Mouse (Mus musculus) kidney, embryonic 14.5 days (tissue): ENCODE measurements around the gene Pltp. TPM values are rescaled to one million over a fixed set of nuclear protein-coding genes. Genes with fewer than 3 reads are reported as not detected.
A peak's percentile ranks its signal among the peaks of the same experiment; 100 is the strongest.
"Not testable (repeated sequence)": the region's sequence is repeated elsewhere in the genome, so short reads cannot be mapped to it uniquely, and the experiment has no call there.

ENCODE experiments used
- ATAC-seq: fragments of 200-750 bp; cut with Nextera tagmentation; 2 replicates; pipeline ENCODE4 v1.8.0; 2017; ENCODE audit warnings: moderate number of reproducible peaks, mild to moderate bottlenecking, moderate TSS enrichment, moderate library complexity; ENCODE audit not compliant: low FRiP score, low TSS enrichment
- H3K27ac ChIP-seq: fragments of 300-500 bp; sonication (generic); 2 replicates; pipeline ENCODE4 v1.5.1; 2014; ENCODE audit warnings: low read depth, mild to moderate bottlenecking, low read length, moderate library complexity, mixed read lengths
- H3K27me3 ChIP-seq: fragments of 300-500 bp; sonication (generic); 2 replicates; pipeline ENCODE4 v1.6.1; 2014; ENCODE audit warnings: mild to moderate bottlenecking, low read length; ENCODE audit not compliant: control insufficient read depth, insufficient read depth
- H3K36me3 ChIP-seq: fragments of 300-500 bp; sonication (generic); 2 replicates; pipeline ENCODE4 v1.6.1; 2014; ENCODE audit warnings: low read length, mixed read lengths; ENCODE audit not compliant: control insufficient read depth, insufficient read depth
- H3K4me1 ChIP-seq: fragments of 300-500 bp; sonication (generic); 2 replicates; pipeline ENCODE4 v1.6.1; 2014; ENCODE audit warnings: low read length, mixed read lengths; ENCODE audit not compliant: control insufficient read depth, insufficient read depth
- H3K4me2 ChIP-seq: fragments of 300-500 bp; sonication (generic); replicated peaks from 2 replicates; pipeline ENCODE4 v1.6.1; 2014; ENCODE audit warnings: low read depth, mild to moderate bottlenecking, low read length
- H3K4me3 ChIP-seq: fragments of 300-500 bp; sonication (generic); 2 replicates; pipeline ENCODE4 v1.5.1; 2014; ENCODE audit warnings: mild to moderate bottlenecking, low read length
- H3K9ac ChIP-seq: fragments of 300-500 bp; sonication (generic); 2 replicates; pipeline ENCODE4 v1.6.1; 2014; ENCODE audit warnings: low read depth, mild to moderate bottlenecking, low read length, moderate library complexity
- H3K9me3 ChIP-seq: fragments of 300-500 bp; sonication (generic); 2 replicates; pipeline ENCODE4 v1.6.1; 2016; ENCODE audit warnings: low read length; ENCODE audit not compliant: control insufficient read depth
- WGBS: fragments of 180-500 bp; shearing (Covaris S2); extraction: QIAGEN DNeasy Blood & Tissue Kit; methylation state at CpG from one replicate; pipeline ENCODE4 v1.1.7; 2014; 5-methylcytosine and 5-hydroxymethylcytosine counted together
- polyA plus RNA-seq: library from polyadenylated mRNA; unstranded; fragments of >200 nt; fragmentation: Nextera tagmentation; extraction: Ambion mirVana; gene quantifications from 2 replicates; pipeline ENCODE4 v1.2.1, GENCODE M21; 2014

The Pltp gene
- polyA plus RNA-seq, 1 experiment from 2014 or later = 34.6 TPM

DNA sequence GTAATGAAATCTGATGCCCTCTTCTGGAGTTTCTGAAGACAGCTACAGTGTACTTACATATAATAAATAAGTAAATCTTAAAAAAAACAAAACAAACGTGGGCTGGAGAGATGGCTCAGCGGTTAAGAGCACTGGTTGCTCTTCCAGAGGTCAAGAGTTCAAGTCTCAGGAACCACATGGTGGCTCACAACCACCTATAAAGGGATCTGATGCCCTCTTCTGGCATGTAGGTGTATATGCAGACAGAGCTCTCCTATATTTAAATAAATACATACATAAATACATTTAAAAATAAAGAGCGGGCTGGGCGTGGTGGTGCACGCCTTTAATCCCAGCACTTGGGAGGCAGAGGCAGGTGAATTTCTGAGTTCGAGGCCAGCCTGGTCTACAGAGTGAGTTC is 59.0 kb downstream of the Pltp start:
- H3K9me3 ChIP-seq, H3K27me3 ChIP-seq, H3K27ac ChIP-seq, H3K4me2 ChIP-seq, ATAC-seq, H3K9ac ChIP-seq, H3K4me3 ChIP-seq, H3K4me1 ChIP-seq: not testable (repeated sequence)
- 79% methylated on average over 6 of the region's 6 CpGs for WGBS
- H3K36me3 ChIP-seq = peaks cover 52% of the 10 kb centered on the region

DNA sequence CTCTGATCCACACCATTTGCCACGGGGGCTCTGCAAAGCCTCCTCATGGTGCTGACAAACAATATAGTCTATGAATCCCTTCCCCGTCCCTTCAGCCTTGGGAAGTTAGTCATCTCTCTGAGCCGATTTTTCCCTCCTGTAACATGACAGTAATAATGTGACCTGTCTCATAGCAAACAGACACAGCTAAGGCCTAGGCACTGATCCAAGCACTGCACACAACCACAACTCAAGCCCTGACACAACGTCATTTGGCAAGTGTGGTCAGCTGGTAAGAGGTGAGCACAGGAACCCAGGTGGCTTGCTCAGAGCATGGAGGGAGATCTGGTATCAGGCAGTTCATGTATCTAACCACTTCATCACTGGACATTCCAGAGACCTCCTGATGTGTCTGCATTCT is 61.6 kb downstream of the Pltp start:
- no peaks in the 10 kb centered on the region for H3K9me3 ChIP-seq
- 83% methylated on average over 4 of the region's 4 CpGs for WGBS
- no peak overlapping the region for H3K4me3 ChIP-seq
- H3K4me2 ChIP-seq = no peak overlapping the region
- no peaks in the 10 kb centered on the region for H3K4me1 ChIP-seq
- H3K27me3 ChIP-seq = no peaks in the 10 kb centered on the region
- ATAC-seq = no peak
- H3K36me3 ChIP-seq = peaks cover 67% of the 10 kb centered on the region
- no peak overlapping the region for H3K27ac ChIP-seq
- no peak overlapping the region for H3K9ac ChIP-seq

DNA sequence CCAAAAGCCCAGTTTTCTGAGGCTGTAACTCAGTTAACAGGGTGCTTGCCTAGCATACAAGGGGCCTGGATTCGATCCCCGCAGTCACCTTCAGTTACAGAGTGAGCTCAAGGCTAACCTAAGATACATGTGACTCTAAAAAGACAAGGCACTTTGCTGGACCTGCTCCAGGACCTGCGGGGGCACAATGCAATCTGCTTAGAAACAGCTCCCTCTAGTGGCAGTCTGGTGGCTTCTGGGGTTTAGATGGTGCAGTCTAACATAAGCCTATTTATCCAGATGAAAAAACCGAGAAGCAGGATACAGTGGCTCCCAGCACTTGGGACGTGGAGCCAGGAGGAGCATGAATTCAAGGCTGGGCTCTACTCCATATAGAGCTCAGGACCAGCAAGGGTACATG is 63.2 kb downstream of the Pltp start:
- Histone ChIP-seq H3K4me1 (no peaks in the 10 kb centered on the region), H3K4me3 (no peak overlapping the region), H3K9me3 (no peaks in the 10 kb centered on the region), H3K27me3 (no peaks in the 10 kb centered on the region), H3K9ac (no peak overlapping the region), H3K4me2 (no peak overlapping the region), H3K27ac (no peak overlapping the region), H3K36me3 (peaks cover 61% of the 10 kb centered on the region)
- ATAC-seq = peak; percentile 65
- 37% methylated on average over 5 of the region's 5 CpGs for WGBS

DNA sequence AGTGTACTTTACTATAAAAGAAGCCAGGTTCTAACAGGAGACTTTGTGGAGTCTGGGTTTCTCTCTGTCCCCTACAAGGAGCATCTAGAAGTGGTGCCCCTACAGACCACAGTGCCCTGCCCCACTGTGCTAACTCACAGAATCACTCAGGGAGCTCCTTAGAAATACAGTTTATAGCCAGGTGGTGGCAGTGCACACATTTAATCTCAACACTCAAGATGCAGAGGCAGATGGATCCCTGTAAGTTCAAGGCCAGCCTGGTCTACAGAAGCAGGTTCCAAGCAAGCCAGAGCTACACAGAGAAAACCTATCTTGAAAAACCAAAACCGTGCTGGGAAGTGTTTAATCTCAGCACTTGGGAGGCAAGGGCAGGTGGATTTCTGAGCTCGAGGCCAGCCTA is 63.7 kb downstream of the Pltp start:
- no peak overlapping the region for H3K9ac ChIP-seq
- no peak overlapping the region for H3K4me2 ChIP-seq
- no peaks in the 10 kb centered on the region for H3K4me1 ChIP-seq
- no peak overlapping the region for H3K4me3 ChIP-seq
- H3K9me3 ChIP-seq = no peaks in the 10 kb centered on the region
- H3K27ac ChIP-seq = no peak overlapping the region
- peaks cover 62% of the 10 kb centered on the region for H3K36me3 ChIP-seq
- no peaks in the 10 kb centered on the region for H3K27me3 ChIP-seq
- 86% methylated on average over 2 of the region's 2 CpGs for WGBS
- no peak for ATAC-seq

- H3K9me3 ChIP-seq = no peaks in the 10 kb centered on the region
- H3K4me2 ChIP-seq = no peak overlapping the region
- no peak overlapping the region for H3K27ac ChIP-seq
- no peak for ATAC-seq
- peaks cover 63% of the 10 kb centered on the region for H3K36me3 ChIP-seq
- no peaks in the 10 kb centered on the region for H3K4me1 ChIP-seq
- H3K9ac ChIP-seq = no peak overlapping the region
- WGBS = 92% methylated on average over 3 of the region's 3 CpGs
- no peak overlapping the region for H3K4me3 ChIP-seq
- H3K27me3 ChIP-seq = no peaks in the 10 kb centered on the region
Observed at GRCm38 (mm10) chr2:164793236-164793635, 64.3 kb downstream of the Pltp start.

DNA sequence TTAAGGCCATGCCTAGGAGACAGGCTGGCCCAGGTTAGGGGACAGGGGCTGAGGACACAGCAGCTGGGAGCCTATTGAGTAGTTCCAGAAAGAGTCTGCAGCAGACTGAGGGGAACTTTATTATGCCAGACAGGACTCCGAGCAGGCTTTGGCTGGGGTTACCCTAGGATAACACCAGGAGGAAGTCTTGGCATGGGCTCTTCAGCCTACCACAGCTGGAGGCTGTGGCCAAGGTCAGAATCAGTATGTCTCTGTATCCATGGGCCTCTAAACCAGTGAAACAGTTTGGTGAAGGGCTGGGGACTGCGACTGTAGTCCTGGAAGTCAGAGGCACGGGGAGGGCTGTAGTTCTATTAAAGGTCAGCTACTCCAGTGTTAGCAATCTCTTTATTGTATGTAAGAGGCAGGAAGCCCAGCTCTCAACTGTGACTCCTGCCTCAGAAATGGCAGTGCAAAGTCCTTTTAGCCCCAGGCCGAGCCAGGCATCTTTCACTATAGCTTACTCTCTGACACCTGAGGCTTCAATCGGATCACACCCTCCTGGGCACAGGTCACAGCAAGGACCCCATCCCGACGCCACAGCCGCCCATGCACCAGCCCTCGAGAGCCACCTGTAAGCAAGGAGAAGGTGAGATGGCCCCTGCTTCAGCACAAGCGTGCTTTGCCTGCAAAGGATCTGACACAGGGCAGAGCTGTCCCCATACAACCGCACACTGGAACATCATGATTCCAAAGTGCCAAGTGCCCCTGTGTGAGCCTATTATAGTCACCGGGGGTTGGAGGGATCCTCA is 64.9 kb downstream of the Pltp start:
- Histone ChIP-seq H3K27ac (no peak overlapping the region), H3K4me2 (no peak overlapping the region), H3K4me1 (no peaks in the 10 kb centered on the region), H3K9ac (no peak overlapping the region), H3K4me3 (no peak overlapping the region), H3K9me3 (no peaks in the 10 kb centered on the region), H3K36me3 (peaks cover 58% of the 10 kb centered on the region), H3K27me3 (no peaks in the 10 kb centered on the region)
- ATAC-seq = no peak
- WGBS = 94% methylated on average over 12 of the region's 12 CpGs

- Histone ChIP-seq H3K27me3 (no peaks in the 10 kb centered on the region), H3K36me3 (peaks cover 57% of the 10 kb centered on the region), H3K4me2 (no peak overlapping the region), H3K27ac (no peak overlapping the region), H3K4me3 (no peak overlapping the region), H3K9ac (no peak overlapping the region), H3K4me1 (peaks cover 3% of the 10 kb centered on the region; the same call in 1 of the 2 replicates), H3K9me3 (no peaks in the 10 kb centered on the region)
- ATAC-seq = no peak
- WGBS = 96% methylated on average over 18 of the region's 18 CpGs
Observed at GRCm38 (mm10) chr2:164791841-164792261, 65.7 kb downstream of the Pltp start.

- Histone ChIP-seq H3K9ac (no peak overlapping the region), H3K36me3 (peaks cover 46% of the 10 kb centered on the region)
- 80% methylated on average over 4 of the region's 4 CpGs for WGBS
Observed at GRCm38 (mm10) chr2:164790451-164790850, 67.1 kb downstream of the Pltp start.

More at GRCm38 (mm10) chr2:164790451-164790850, 67.1 kb downstream of the Pltp start:
- ATAC-seq = no peak
- Histone ChIP-seq H3K4me1 (peaks cover 7% of the 10 kb centered on the region; the same call in 1 of the 2 replicates), H3K9me3 (no peaks in the 10 kb centered on the region), H3K4me2 (no peak overlapping the region), H3K27ac (no peak overlapping the region), H3K27me3 (no peaks in the 10 kb centered on the region), H3K4me3 (no peak overlapping the region)
